8 mouse cellular contexts compared by ENCODE assay signal in genomic region chr15:79027291-79028205, GRCm38 (mm10). TPM values are rescaled to one million over a fixed set of nuclear protein-coding genes. Genes with fewer than 3 reads are reported as not detected.
DNase-seq lines count a peak whose midpoint lies in the region; ATAC-seq lines count a peak whose summit lies in the region.

No protein-coding gene starts in this region.

- no peak for ATAC-seq in heart, embryonic 13.5 days (ENCODE audit: extremely low read depth, insufficient number of reproducible peaks, low FRiP score, low TSS enrichment)
- no peak for ATAC-seq in kidney, embryonic 16.5 days (ENCODE audit: low FRiP score, low TSS enrichment)
- ATAC-seq in midbrain, embryonic 11.5 days (ENCODE audit: low FRiP score): peak; percentile 34; the same call in 1 of the 2 replicates

- H3K9ac ChIP-seq in heart, embryonic 13.5 days: peak overlapping the region; percentile 99
- peak overlapping the region; percentile 100 for H3K9ac ChIP-seq in kidney, embryonic 16.5 days (replicated peaks; ENCODE audit: low read length)
- H3K9ac ChIP-seq in midbrain, embryonic 11.5 days (ENCODE audit: low read length): peak overlapping the region; percentile 100

- H3K36me3 ChIP-seq in heart, embryonic 13.5 days: no peaks in the 10 kb centered on the region
- no peaks in the 10 kb centered on the region for H3K36me3 ChIP-seq in kidney, embryonic 16.5 days (ENCODE audit: insufficient read depth, low read length)
- no peaks in the 10 kb centered on the region for H3K36me3 ChIP-seq in midbrain, embryonic 11.5 days (ENCODE audit: control insufficient read depth, insufficient read depth, low read length)

- no peaks in the 10 kb centered on the region for H3K9me3 ChIP-seq in heart, embryonic 13.5 days
- no peaks in the 10 kb centered on the region for H3K9me3 ChIP-seq in kidney, embryonic 16.5 days (ENCODE audit: low read length)
- no peaks in the 10 kb centered on the region for H3K9me3 ChIP-seq in midbrain, embryonic 11.5 days (ENCODE audit: control insufficient read depth, low read length)

- peaks cover 51% of the 10 kb centered on the region for H3K4me1 ChIP-seq in heart, embryonic 13.5 days
- peaks cover 55% of the 10 kb centered on the region for H3K4me1 ChIP-seq in kidney, embryonic 16.5 days (ENCODE audit: insufficient read depth, low read length)
- peaks cover 32% of the 10 kb centered on the region for H3K4me1 ChIP-seq in midbrain, embryonic 11.5 days (ENCODE audit: control insufficient read depth, insufficient read depth, low read length)

- peaks cover 15% of the 10 kb centered on the region for H3K27me3 ChIP-seq in heart, embryonic 13.5 days (replicated peaks)
- no peaks in the 10 kb centered on the region for H3K27me3 ChIP-seq in kidney, embryonic 16.5 days (ENCODE audit: insufficient read depth, low read length)
- H3K27me3 ChIP-seq in midbrain, embryonic 11.5 days (ENCODE audit: control insufficient read depth, insufficient read depth, low read length): no peaks in the 10 kb centered on the region

- H3K27ac ChIP-seq in heart, embryonic 13.5 days (replicated peaks): peak overlapping the region; percentile 97
- H3K27ac ChIP-seq in kidney, embryonic 16.5 days (ENCODE audit: low read length): peak overlapping the region; percentile 98
- peak overlapping the region; percentile 86 for H3K27ac ChIP-seq in midbrain, embryonic 11.5 days (ENCODE audit: low read depth, low read length)

- peak; percentile 54 for DNase-seq in ovary, postnatal 36 days (ENCODE audit: low spot score)
- DNase-seq in ovary, postnatal 14 days (ENCODE audit: low spot score): no peak
- DNase-seq in cerebellum, adult 9-10 months: peak; percentile 71
- DNase-seq in midbrain, embryonic 11.5 days (ENCODE audit: low spot score, missing footprints): peak; percentile 92
- no peak for DNase-seq in Muller cell, postnatal 12 days (ENCODE audit: inconsistent ontology term)
- no peak for DNase-seq in layer of hippocampus, adult 18-20 months (ENCODE audit: low spot score in 2 of 2)

- 5% methylated on average over 44 of the region's 46 CpGs for WGBS in heart, embryonic 13.5 days
- 6% methylated on average over 46 of the region's 46 CpGs for WGBS in kidney, embryonic 16.5 days
- 6% methylated on average over 46 of the region's 46 CpGs for WGBS in midbrain, embryonic 11.5 days

- H3K4me2 ChIP-seq in heart, embryonic 13.5 days: peak overlapping the region; percentile 98
- peak overlapping the region; percentile 97 for H3K4me2 ChIP-seq in kidney, embryonic 16.5 days (replicated peaks; ENCODE audit: low read depth, low read length)
- peak overlapping the region; percentile 97 for H3K4me2 ChIP-seq in midbrain, embryonic 11.5 days

- H3K4me3 ChIP-seq in heart, embryonic 13.5 days: peak overlapping the region; percentile 77
- H3K4me3 ChIP-seq in kidney, embryonic 16.5 days (ENCODE audit: low read length): peak overlapping the region; percentile 79
- H3K4me3 ChIP-seq in midbrain, embryonic 11.5 days (ENCODE audit: low read depth, low read length): peak overlapping the region; percentile 72

RNA-seq across cellular contexts. Expression of gene H1f0, which starts 0.7 kb away (rescaled TPM):
- polyA plus RNA-seq in heart, embryonic 13.5 days (2015; fragmentation: Nextera tagmentation; extraction: Ambion mirVana): 237 and 238 TPM in 2 replicates
- polyA plus RNA-seq in kidney, embryonic 16.5 days (2015; fragmentation: Nextera tagmentation; extraction: Ambion mirVana): 521 and 528 TPM in 2 replicates
- 355 and 376 TPM in 2 replicates for polyA plus RNA-seq in midbrain, embryonic 11.5 days (2014; fragmentation: Nextera tagmentation; extraction: Ambion mirVana)
- 10 to 100 TPM; 83.7 to 93.8 TPM for total RNA-seq in layer of hippocampus, adult 18-20 months (2021)

RNA-seq across cellular contexts. Expression of gene Galr3, which starts 14.1 kb away (rescaled TPM):
- polyA plus RNA-seq in heart, embryonic 13.5 days (2015; fragmentation: Nextera tagmentation; extraction: Ambion mirVana): not detected in 2 replicates
- not detected in 2 replicates for polyA plus RNA-seq in kidney, embryonic 16.5 days (2015; fragmentation: Nextera tagmentation; extraction: Ambion mirVana)
- polyA plus RNA-seq in midbrain, embryonic 11.5 days (2014; fragmentation: Nextera tagmentation; extraction: Ambion mirVana): not detected in 2 replicates
- total RNA-seq in layer of hippocampus, adult 18-20 months (2021): under 1 TPM in 1 of 2 experiments, not detected in 1; 0.42 TPM

RNA-seq across cellular contexts. Expression of gene Ankrd54, which starts 35.1 kb away (rescaled TPM):
- 23.9 and 25.4 TPM in 2 replicates for polyA plus RNA-seq in heart, embryonic 13.5 days (2015; fragmentation: Nextera tagmentation; extraction: Ambion mirVana)
- polyA plus RNA-seq in kidney, embryonic 16.5 days (2015; fragmentation: Nextera tagmentation; extraction: Ambion mirVana): 51.7 and 52.5 TPM in 2 replicates
- 52.7 and 53.5 TPM in 2 replicates for polyA plus RNA-seq in midbrain, embryonic 11.5 days (2014; fragmentation: Nextera tagmentation; extraction: Ambion mirVana)
- total RNA-seq in layer of hippocampus, adult 18-20 months (2021): 10 to 100 TPM; 18.0 to 22.7 TPM

RNA-seq across cellular contexts. Expression of gene Eif3l, which starts 47.4 kb away (rescaled TPM):
- polyA plus RNA-seq in heart, embryonic 13.5 days (2015; fragmentation: Nextera tagmentation; extraction: Ambion mirVana): 154 and 160 TPM in 2 replicates
- 254 and 260 TPM in 2 replicates for polyA plus RNA-seq in kidney, embryonic 16.5 days (2015; fragmentation: Nextera tagmentation; extraction: Ambion mirVana)
- polyA plus RNA-seq in midbrain, embryonic 11.5 days (2014; fragmentation: Nextera tagmentation; extraction: Ambion mirVana): 242 and 251 TPM in 2 replicates
- 10 to 100 TPM; 71.5 to 71.8 TPM for total RNA-seq in layer of hippocampus, adult 18-20 months (2021)

Comparison
In these comparisons a context has a peak if more than half of its experiments do, and no peak if none do; other contexts are left out.
1. DNase-seq: peak in ovary, postnatal 36 days (single experiment), cerebellum, adult 9-10 months (single experiment) and midbrain, embryonic 11.5 days (single experiment); none in ovary, postnatal 14 days (single experiment), Muller cell, postnatal 12 days (single experiment) and layer of hippocampus, adult 18-20 months (0 of 2).
2. Peak in every context shown above with its lines, with median percentiles within 50 percentile points of each other: H3K27ac ChIP-seq, H3K4me2 ChIP-seq, H3K4me3 ChIP-seq and H3K9ac ChIP-seq.